Mouse (Mus musculus) heart, postnatal 0 days (tissue): ENCODE results near the gene Zfp763.

Experiments used
- CTCF ChIP-seq: IDR thresholded peaks from 2 replicates; pipeline ENCODE4 v1.5.1; 2016; ENCODE audit warnings: antibody characterized with exemption, control low read depth, low read depth
- EP300 ChIP-seq: IDR thresholded peaks from 2 replicates; pipeline ENCODE4 v1.6.1; 2016; ENCODE audit warnings: antibody characterized with exemption, low read depth

- no peak for TF ChIP-seq CTCF
- no peak for TF ChIP-seq EP300
These were observed 34.7 kb downstream of the Zfp763 start for GRCm38 (mm10) chr17:32998492-32998891.
